In the genomic region with DNA sequence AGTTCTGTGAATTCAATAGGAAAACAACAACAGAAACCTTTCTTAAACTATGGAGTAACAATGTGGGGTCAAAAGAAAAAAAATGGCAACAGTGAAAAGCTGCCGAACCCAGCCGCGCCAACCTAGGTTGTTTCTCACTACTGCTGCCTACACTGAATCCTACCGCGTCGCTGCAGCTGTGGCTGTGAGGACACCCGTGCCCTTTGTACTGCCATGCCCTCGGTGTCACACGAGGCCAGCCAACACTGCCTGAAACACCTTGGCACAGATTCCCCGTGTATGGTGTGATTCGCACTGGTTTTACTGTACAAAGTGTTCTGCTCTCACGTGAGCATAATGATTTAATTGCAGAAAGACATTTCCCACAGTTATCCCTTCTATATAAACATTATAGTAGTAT, we compare ENCODE assay signal across 8 mouse cellular contexts. TPM values are rescaled to one million over a fixed set of nuclear protein-coding genes. Genes with fewer than 3 reads are reported as not detected.
DNase-seq lines count a peak whose midpoint lies in the region; ATAC-seq and TF ChIP-seq lines count a peak whose summit lies in the region.

No protein-coding gene starts in this region.

- H3K27me3 ChIP-seq in MEL (ENCODE audit: control insufficient read depth in 1 of 2, insufficient read depth in 2 of 2, low read length in 2 of 2), result no peaks in the 10 kb centered on the region
- H3K27me3 ChIP-seq in heart, embryonic 10.5 days (ENCODE audit: insufficient read depth, poor library complexity, severe bottlenecking), result no peaks in the 10 kb centered on the region
- H3K27me3 ChIP-seq in kidney, embryonic 15.5 days, result no peaks in the 10 kb centered on the region
- H3K27me3 ChIP-seq in small intestine, adult 2 months (ENCODE audit: control insufficient read depth, insufficient read depth, low read length), result peaks cover 8% of the 10 kb centered on the region; the same call in 1 of the 2 replicates

- peak; percentile 12 to 14 for DNase-seq in B cell, adult 2 months
- DNase-seq in MEL (ENCODE audit: low read depth, low spot score), result peak; percentile 30
- DNase-seq in embryo, embryonic 11 days, result peak; percentile 42
- no peak for DNase-seq in heart, embryonic 10.5 days (ENCODE audit: low spot score)
- DNase-seq in lung, postnatal 36 days, result peak; percentile 29
- DNase-seq in layer of hippocampus, adult 8-10 months (ENCODE audit: low spot score in 2 of 2), result no peak

- H3K4me3 ChIP-seq in MEL (ENCODE audit: control insufficient read depth in 1 of 2, insufficient read depth in 1 of 2, low read depth in 2 of 2, low read length in 2 of 2), result peak overlapping the region; percentile 94 to 98
- peak overlapping the region; percentile 77 for H3K4me3 ChIP-seq in heart, embryonic 10.5 days
- H3K4me3 ChIP-seq in kidney, embryonic 15.5 days (replicated peaks), result peak overlapping the region; percentile 79
- H3K4me3 ChIP-seq in small intestine, adult 2 months (ENCODE audit: low read depth, low read length), result 0 out of 2 replicates have a peak overlapping the region, but pooled peaks have one; percentile 2

- WGBS in heart, embryonic 10.5 days, result 20% methylated on average over 12 of the region's 12 CpGs
- 11% methylated on average over 12 of the region's 12 CpGs for WGBS in kidney, embryonic 15.5 days
- WGBS in small intestine, adult 2 months, result 9% methylated on average over 12 of the region's 12 CpGs

- H3K79me2 ChIP-seq in MEL (ENCODE audit: control insufficient read depth, insufficient read depth, low read length, poor library complexity), result peaks cover 20% of the 10 kb centered on the region

- no peak for TF ChIP-seq EP300 in MEL (IDR thresholded peaks at IDR 0.05; ENCODE audit: low read depth in 1 of 2, low read length in 2 of 2)

- peaks cover 1 to 7% of the 10 kb centered on the region in 2 experiments; a peak in 2 of 4 replicates for H3K4me1 ChIP-seq in MEL (ENCODE audit: control insufficient read depth in 1 of 2, insufficient read depth in 2 of 2, low read length in 2 of 2)
- H3K4me1 ChIP-seq in heart, embryonic 10.5 days, result peaks cover 14% of the 10 kb centered on the region
- peaks cover 17% of the 10 kb centered on the region for H3K4me1 ChIP-seq in kidney, embryonic 15.5 days
- no peaks in the 10 kb centered on the region for H3K4me1 ChIP-seq in small intestine, adult 2 months (ENCODE audit: control insufficient read depth, insufficient read depth, insufficient read length, low read length)

- peak overlapping the region; percentile 79 for H3K4me2 ChIP-seq in kidney, embryonic 15.5 days

- no peak for TF ChIP-seq CTCF in MEL (IDR thresholded peaks at IDR 0.05 in 2 of 3, conservative IDR thresholded peaks at IDR 0.05 in 1 of 3; ENCODE audit: control insufficient read depth in 1 of 3, insufficient read depth in 1 of 3, low read depth in 2 of 3, low read length in 3 of 3, poor library complexity in 1 of 3, severe bottlenecking in 1 of 3)
- TF ChIP-seq CTCF in small intestine, adult 2 months (IDR thresholded peaks at IDR 0.05; ENCODE audit: extremely low read depth, insufficient read length, insufficient replicate concordance, low read depth, low read length), result no peak

- no peaks in the 10 kb centered on the region for H3K9me3 ChIP-seq in MEL (replicated peaks; ENCODE audit: insufficient read depth, low read length)
- no peaks in the 10 kb centered on the region for H3K9me3 ChIP-seq in heart, embryonic 10.5 days
- H3K9me3 ChIP-seq in kidney, embryonic 15.5 days (replicated peaks), result no peaks in the 10 kb centered on the region

- TF ChIP-seq RAD21 in MEL (IDR thresholded peaks at IDR 0.05; ENCODE audit: low read depth, low read length), result no peak

- no peak overlapping the region; the same call in 1 of the 2 replicates for H3K27ac ChIP-seq in MEL (ENCODE audit: control insufficient read depth, low read depth, low read length)
- H3K27ac ChIP-seq in heart, embryonic 10.5 days, result peak overlapping the region; percentile 59
- 0 out of 2 replicates have a peak overlapping the region, but pooled peaks have one; percentile 94 for H3K27ac ChIP-seq in kidney, embryonic 15.5 days
- H3K27ac ChIP-seq in small intestine, adult 2 months (ENCODE audit: insufficient read depth, low read depth, low read length), result peak overlapping the region; percentile 63

- peaks cover 11 to 19% of the 10 kb centered on the region in 2 experiments for H3K36me3 ChIP-seq in MEL (ENCODE audit: control insufficient read depth in 1 of 2, insufficient read depth in 2 of 2, low read length in 2 of 2)
- peaks cover 24% of the 10 kb centered on the region for H3K36me3 ChIP-seq in heart, embryonic 10.5 days
- H3K36me3 ChIP-seq in kidney, embryonic 15.5 days, result peaks cover 24% of the 10 kb centered on the region
- H3K36me3 ChIP-seq in small intestine, adult 2 months (ENCODE audit: control insufficient read depth, insufficient read depth, low read length), result peaks cover 6% of the 10 kb centered on the region

- no peak for TF ChIP-seq POLR2A in MEL (IDR thresholded peaks at IDR 0.05; ENCODE audit: control insufficient read depth in 1 of 2, insufficient read depth in 1 of 2, low read depth in 1 of 2, low read length in 2 of 2, poor library complexity in 1 of 2)
- TF ChIP-seq POLR2A in small intestine, adult 2 months (IDR thresholded peaks at IDR 0.05; ENCODE audit: low read depth, low read length), result peak; percentile 53; the same call in 1 of the 2 replicates

- no peak for ATAC-seq in kidney, embryonic 15.5 days (replicated peaks; ENCODE audit: low FRiP score)

- peak overlapping the region; percentile 89 for H3K9ac ChIP-seq in MEL (ENCODE audit: control insufficient read depth, low read depth, low read length, poor library complexity, severe bottlenecking)
- peak overlapping the region; percentile 21; the same call in 1 of the 2 replicates for H3K9ac ChIP-seq in kidney, embryonic 15.5 days

TF ChIP-seq in MEL, 35 proteins besides CTCF, POLR2A, EP300 and RAD21 (continues in another document):
- TF ChIP-seq USF1 (IDR thresholded peaks at IDR 0.05; ENCODE audit: low read depth, low read length) (no peak), MYB (IDR thresholded peaks at IDR 0.05; ENCODE audit: low read depth, low read length) (no peak), GATA1 (IDR thresholded peaks at IDR 0.05; ENCODE audit: low read depth, low read length) (no peak), POLR2AphosphoS2 (IDR thresholded peaks at IDR 0.05; ENCODE audit: low read length) (no peak), ZC3H11A (IDR thresholded peaks at IDR 0.05; ENCODE audit: low read depth, low read length) (no peak), TAL1 (IDR thresholded peaks at IDR 0.05; ENCODE audit: low read length) (no peak), ZKSCAN1 (IDR thresholded peaks at IDR 0.05; ENCODE audit: low read depth, low read length) (no peak), UBTF (IDR thresholded peaks at IDR 0.05; ENCODE audit: borderline replicate concordance, insufficient read depth, low read depth, low read length) (no peak), GABPA (IDR thresholded peaks at IDR 0.05; ENCODE audit: low read depth, low read length) (no peak), SMC3 (IDR thresholded peaks at IDR 0.05; ENCODE audit: low read depth, low read length) (no peak)

RNA-seq across cellular contexts. Expression of gene Dlat, which starts 0.9 kb away (rescaled TPM):
- 52.2 and 71.7 TPM in 2 replicates for total RNA-seq in MEL (2012; rRNA removed)
- polyA plus RNA-seq in MEL (2012; ENCODE audit: insufficient read depth in 1 of 2, insufficient read length in 2 of 2, low read depth in 1 of 2, low replicate concordance in 2 of 2, missing spikeins in 1 of 2), result 10 to 100 TPM in 1 of 2 experiments, not detected in 1; 77.4 TPM
- polyA plus RNA-seq in heart, embryonic 10.5 days (2016; fragmentation: Nextera tagmentation; extraction: Ambion mirVana), result 105 and 151 TPM in 2 replicates
- 60.4 and 67.2 TPM in 2 replicates for polyA plus RNA-seq in kidney, embryonic 15.5 days (2015; fragmentation: Nextera tagmentation; extraction: Ambion mirVana)
- 5.3 and 10.2 TPM in 2 replicates for polyA plus RNA-seq in small intestine, adult 2 months (2012; rRNA removed)
- 100 to 1,000 TPM; 117 to 138 (median 125) TPM for total RNA-seq in layer of hippocampus, adult 8-10 months (2022)

RNA-seq across cellular contexts. Expression of gene Nkapd1, which starts 43.2 kb away (rescaled TPM):
- 8.7 and 10.4 TPM in 2 replicates for total RNA-seq in MEL (2012; rRNA removed)
- polyA plus RNA-seq in MEL (2012; ENCODE audit: insufficient read depth in 1 of 2, insufficient read length in 2 of 2, low read depth in 1 of 2, low replicate concordance in 2 of 2, missing spikeins in 1 of 2), result 10 to 100 TPM in 1 of 2 experiments, not detected in 1; 20.2 TPM
- polyA plus RNA-seq in heart, embryonic 10.5 days (2016; fragmentation: Nextera tagmentation; extraction: Ambion mirVana), result 14.8 and 20.8 TPM in 2 replicates
- 22.1 and 24.8 TPM in 2 replicates for polyA plus RNA-seq in kidney, embryonic 15.5 days (2015; fragmentation: Nextera tagmentation; extraction: Ambion mirVana)
- 1.2 and 1.6 TPM in 2 replicates for polyA plus RNA-seq in small intestine, adult 2 months (2012; rRNA removed)
- 10 to 100 TPM; 17.0 to 23.7 (median 19.5) TPM for total RNA-seq in layer of hippocampus, adult 8-10 months (2022)

RNA-seq across cellular contexts. Expression of gene Pih1d2, which starts 43.3 kb away (rescaled TPM):
- 4.9 and 5.3 TPM in 2 replicates for total RNA-seq in MEL (2012; rRNA removed)
- 1 to 10 TPM in 1 of 2 experiments, not detected in 1; 4.6 TPM for polyA plus RNA-seq in MEL (2012; ENCODE audit: insufficient read depth in 1 of 2, insufficient read length in 2 of 2, low read depth in 1 of 2, low replicate concordance in 2 of 2, missing spikeins in 1 of 2)
- polyA plus RNA-seq in heart, embryonic 10.5 days (2016; fragmentation: Nextera tagmentation; extraction: Ambion mirVana), result 3.4 and 5.3 TPM in 2 replicates
- 4.9 and 5.6 TPM in 2 replicates for polyA plus RNA-seq in kidney, embryonic 15.5 days (2015; fragmentation: Nextera tagmentation; extraction: Ambion mirVana)
- 0.28 TPM in 2 replicates for polyA plus RNA-seq in small intestine, adult 2 months (2012; rRNA removed)
- 1 to 10 TPM; 2.7 to 6.2 (median 5.7) TPM for total RNA-seq in layer of hippocampus, adult 8-10 months (2022)

RNA-seq across cellular contexts. Expression of gene Timm8b, which starts 56.7 kb away (rescaled TPM):
- 227 and 247 TPM in 2 replicates for total RNA-seq in MEL (2012; rRNA removed)
- 100 to 1,000 TPM in 1 of 2 experiments, not detected in 1; 129 TPM for polyA plus RNA-seq in MEL (2012; ENCODE audit: insufficient read depth in 1 of 2, insufficient read length in 2 of 2, low read depth in 1 of 2, low replicate concordance in 2 of 2, missing spikeins in 1 of 2)
- polyA plus RNA-seq in heart, embryonic 10.5 days (2016; fragmentation: Nextera tagmentation; extraction: Ambion mirVana), result 288 and 294 TPM in 2 replicates
- polyA plus RNA-seq in kidney, embryonic 15.5 days (2015; fragmentation: Nextera tagmentation; extraction: Ambion mirVana), result 259 and 296 TPM in 2 replicates
- 93.7 and 98.1 TPM in 2 replicates for polyA plus RNA-seq in small intestine, adult 2 months (2012; rRNA removed)
- 100 to 1,000 TPM; 182 to 219 (median 194) TPM for total RNA-seq in layer of hippocampus, adult 8-10 months (2022)

RNA-seq across cellular contexts. Expression of gene Sdhd, which starts 56.8 kb away (rescaled TPM):
- 312 and 340 TPM in 2 replicates for total RNA-seq in MEL (2012; rRNA removed)
- polyA plus RNA-seq in MEL (2012; ENCODE audit: insufficient read depth in 1 of 2, insufficient read length in 2 of 2, low read depth in 1 of 2, low replicate concordance in 2 of 2, missing spikeins in 1 of 2), result 100 to 1,000 TPM in 1 of 2 experiments, not detected in 1; 375 TPM
- polyA plus RNA-seq in heart, embryonic 10.5 days (2016; fragmentation: Nextera tagmentation; extraction: Ambion mirVana), result 552 and 673 TPM in 2 replicates
- 363 and 376 TPM in 2 replicates for polyA plus RNA-seq in kidney, embryonic 15.5 days (2015; fragmentation: Nextera tagmentation; extraction: Ambion mirVana)
- 307 and 325 TPM in 2 replicates for polyA plus RNA-seq in small intestine, adult 2 months (2012; rRNA removed)
- 100 to 1,000 TPM; 108 to 126 (median 114) TPM for total RNA-seq in layer of hippocampus, adult 8-10 months (2022)

Comparison
In these comparisons a context has a peak if more than half of its experiments do, and no peak if none do; other contexts are left out.
1. DNase-seq: peak in B cell, adult 2 months (2 of 2), MEL (single experiment), embryo, embryonic 11 days (single experiment) and lung, postnatal 36 days (single experiment); none in heart, embryonic 10.5 days (single experiment) and layer of hippocampus, adult 8-10 months (0 of 2).
2. H3K4me3 ChIP-seq: peak in every context shown above with its lines; median percentile 96 in MEL; 79 in kidney, embryonic 15.5 days; 77 in heart, embryonic 10.5 days; 2 in small intestine, adult 2 months.